Mouse (Mus musculus): Measurements from ENCODE around the gene Slc35a3. TPM values are rescaled to one million over a fixed set of nuclear protein-coding genes. Genes with fewer than 3 reads are reported as not detected.

The Slc35a3 gene
- polyA plus RNA-seq, 1 experiment from 2014 or later: 34.1 TPM

GRCm38 (mm10) chr3:116637693-116638476, 74.7 kb downstream of the Slc35a3 start:
- Histone ChIP-seq H3K4me2 (ENCODE audit: low read depth, low read length) (no peak overlapping the region), H3K4me3 (replicated peaks; ENCODE audit: low read length) (no peak overlapping the region), H3K9me3 (replicated peaks; ENCODE audit: control insufficient read depth, low read length) (no peaks in the 10 kb centered on the region), H3K27me3 (ENCODE audit: control insufficient read depth, insufficient read depth, low read length) (no peaks in the 10 kb centered on the region), H3K9ac (ENCODE audit: low read length) (no peak overlapping the region), H3K4me1 (ENCODE audit: control insufficient read depth, insufficient read depth, low read length) (no peaks in the 10 kb centered on the region), H3K27ac (ENCODE audit: low read length) (no peak overlapping the region), H3K36me3 (ENCODE audit: control insufficient read depth, insufficient read depth, low read length) (peaks cover 25% of the 10 kb centered on the region)
- ATAC-seq (ENCODE audit: insufficient read depth, low FRiP score): no peak
- 81% methylated on average over 9 of the region's 9 CpGs for WGBS

GRCm38 (mm10) chr3:116635799-116636198, 76.8 kb downstream of the Slc35a3 start:
- Histone ChIP-seq H3K27me3 (ENCODE audit: control insufficient read depth, insufficient read depth, low read length) (no peaks in the 10 kb centered on the region), H3K9ac (ENCODE audit: low read length) (no peak overlapping the region), H3K9me3 (replicated peaks; ENCODE audit: control insufficient read depth, low read length) (no peaks in the 10 kb centered on the region), H3K4me1 (ENCODE audit: control insufficient read depth, insufficient read depth, low read length) (no peaks in the 10 kb centered on the region), H3K36me3 (ENCODE audit: control insufficient read depth, insufficient read depth, low read length) (peaks cover 26% of the 10 kb centered on the region), H3K27ac (ENCODE audit: low read length) (no peak overlapping the region), H3K4me3 (replicated peaks; ENCODE audit: low read length) (no peak overlapping the region), H3K4me2 (ENCODE audit: low read depth, low read length) (no peak overlapping the region)
- no peak for ATAC-seq (ENCODE audit: insufficient read depth, low FRiP score)
- 51% methylated on average over 5 of the region's 5 CpGs for WGBS

GRCm38 (mm10) chr3:116634853-116635252, 77.8 kb downstream of the Slc35a3 start:
- no peak for ATAC-seq (ENCODE audit: insufficient read depth, low FRiP score)
- Histone ChIP-seq H3K27ac (ENCODE audit: low read length) (no peak overlapping the region), H3K4me1 (ENCODE audit: control insufficient read depth, insufficient read depth, low read length) (no peaks in the 10 kb centered on the region), H3K4me3 (replicated peaks; ENCODE audit: low read length) (no peak overlapping the region), H3K9ac (ENCODE audit: low read length) (no peak overlapping the region), H3K9me3 (replicated peaks; ENCODE audit: control insufficient read depth, low read length) (no peaks in the 10 kb centered on the region), H3K36me3 (ENCODE audit: control insufficient read depth, insufficient read depth, low read length) (peaks cover 29% of the 10 kb centered on the region), H3K4me2 (ENCODE audit: low read depth, low read length) (no peak overlapping the region), H3K27me3 (ENCODE audit: control insufficient read depth, insufficient read depth, low read length) (no peaks in the 10 kb centered on the region)
- WGBS: 89% methylated on average over 8 of the region's 8 CpGs

- H3K36me3 ChIP-seq (ENCODE audit: control insufficient read depth, insufficient read depth, low read length): peaks cover 25% of the 10 kb centered on the region
- H3K4me3 ChIP-seq (replicated peaks; ENCODE audit: low read length): no peak overlapping the region
- H3K9me3 ChIP-seq (replicated peaks; ENCODE audit: control insufficient read depth, low read length): no peaks in the 10 kb centered on the region
- ATAC-seq (ENCODE audit: insufficient read depth, low FRiP score): no peak
- H3K4me1 ChIP-seq (ENCODE audit: control insufficient read depth, insufficient read depth, low read length): no peaks in the 10 kb centered on the region
- no peak overlapping the region for H3K9ac ChIP-seq (ENCODE audit: low read length)
- no peaks in the 10 kb centered on the region for H3K27me3 ChIP-seq (ENCODE audit: control insufficient read depth, insufficient read depth, low read length)
- H3K4me2 ChIP-seq (ENCODE audit: low read depth, low read length): no peak overlapping the region
- WGBS: 91% methylated on average over 3 of the region's 3 CpGs
- no peak overlapping the region for H3K27ac ChIP-seq (ENCODE audit: low read length)
Observed at GRCm38 (mm10) chr3:116634091-116634490, 78.5 kb downstream of the Slc35a3 start.

GRCm38 (mm10) chr3:116632971-116633370, 79.7 kb downstream of the Slc35a3 start:
- Histone ChIP-seq H3K4me3 (replicated peaks; ENCODE audit: low read length) (no peak overlapping the region), H3K27ac (ENCODE audit: low read length) (no peak overlapping the region), H3K36me3 (ENCODE audit: control insufficient read depth, insufficient read depth, low read length) (peaks cover 25% of the 10 kb centered on the region), H3K27me3 (ENCODE audit: control insufficient read depth, insufficient read depth, low read length) (no peaks in the 10 kb centered on the region), H3K4me1 (ENCODE audit: control insufficient read depth, insufficient read depth, low read length) (no peaks in the 10 kb centered on the region), H3K9me3 (replicated peaks; ENCODE audit: control insufficient read depth, low read length) (no peaks in the 10 kb centered on the region), H3K4me2 (ENCODE audit: low read depth, low read length) (no peak overlapping the region), H3K9ac (ENCODE audit: low read length) (no peak overlapping the region)
- WGBS: 86% methylated on average over 3 of the region's 3 CpGs
- ATAC-seq (ENCODE audit: insufficient read depth, low FRiP score): no peak

- no peaks in the 10 kb centered on the region for H3K4me1 ChIP-seq (ENCODE audit: control insufficient read depth, insufficient read depth, low read length)
- WGBS: 80% methylated on average over 1 of the region's 1 CpGs
- H3K4me3 ChIP-seq (replicated peaks; ENCODE audit: low read length): no peak overlapping the region
- no peak overlapping the region for H3K4me2 ChIP-seq (ENCODE audit: low read depth, low read length)
- ATAC-seq (ENCODE audit: insufficient read depth, low FRiP score): no peak
- peaks cover 25% of the 10 kb centered on the region for H3K36me3 ChIP-seq (ENCODE audit: control insufficient read depth, insufficient read depth, low read length)
- H3K9ac ChIP-seq (ENCODE audit: low read length): no peak overlapping the region
- no peak overlapping the region for H3K27ac ChIP-seq (ENCODE audit: low read length)
- H3K9me3 ChIP-seq (replicated peaks; ENCODE audit: control insufficient read depth, low read length): no peaks in the 10 kb centered on the region
- no peaks in the 10 kb centered on the region for H3K27me3 ChIP-seq (ENCODE audit: control insufficient read depth, insufficient read depth, low read length)
Observed at GRCm38 (mm10) chr3:116631459-116631858, 81.2 kb downstream of the Slc35a3 start.

- ATAC-seq (ENCODE audit: insufficient read depth, low FRiP score): no peak
- no peak overlapping the region for H3K27ac ChIP-seq (ENCODE audit: low read length)
- H3K27me3 ChIP-seq (ENCODE audit: control insufficient read depth, insufficient read depth, low read length): no peaks in the 10 kb centered on the region
- no peak overlapping the region for H3K4me3 ChIP-seq (replicated peaks; ENCODE audit: low read length)
- no peak overlapping the region for H3K4me2 ChIP-seq (ENCODE audit: low read depth, low read length)
- no peaks in the 10 kb centered on the region for H3K9me3 ChIP-seq (replicated peaks; ENCODE audit: control insufficient read depth, low read length)
- H3K36me3 ChIP-seq (ENCODE audit: control insufficient read depth, insufficient read depth, low read length): 0 out of 2 replicates have a peak, but pooled peaks cover 4% of the 10 kb centered on the region
- no peaks in the 10 kb centered on the region for H3K4me1 ChIP-seq (ENCODE audit: control insufficient read depth, insufficient read depth, low read length)
- no peak overlapping the region for H3K9ac ChIP-seq (ENCODE audit: low read length)
- WGBS: 91% methylated on average over 7 of the region's 7 CpGs
Observed at GRCm38 (mm10) chr3:116622641-116623040, 90.0 kb downstream of the Slc35a3 start.

- no peak overlapping the region for H3K9ac ChIP-seq (ENCODE audit: low read length)
- 0 out of 2 replicates have a peak, but pooled peaks cover 4% of the 10 kb centered on the region for H3K36me3 ChIP-seq (ENCODE audit: control insufficient read depth, insufficient read depth, low read length)
- no peak overlapping the region for H3K27ac ChIP-seq (ENCODE audit: low read length)
- no peaks in the 10 kb centered on the region for H3K9me3 ChIP-seq (replicated peaks; ENCODE audit: control insufficient read depth, low read length)
- no peaks in the 10 kb centered on the region for H3K27me3 ChIP-seq (ENCODE audit: control insufficient read depth, insufficient read depth, low read length)
- no peak overlapping the region for H3K4me2 ChIP-seq (ENCODE audit: low read depth, low read length)
- no peak overlapping the region for H3K4me3 ChIP-seq (replicated peaks; ENCODE audit: low read length)
- H3K4me1 ChIP-seq (ENCODE audit: control insufficient read depth, insufficient read depth, low read length): no peaks in the 10 kb centered on the region
- WGBS: 91% methylated on average over 7 of the region's 7 CpGs
- no peak for ATAC-seq (ENCODE audit: insufficient read depth, low FRiP score)
Observed at GRCm38 (mm10) chr3:116620636-116621370, 91.8 kb downstream of the Slc35a3 start.
